Mouse (Mus musculus) spleen, postnatal 36 days (tissue): ENCODE measurements around the gene Ptch2.

Experiments
- DNase-seq, 2 experiments: peaks; one replicate each; pipeline ENCODE4 v3.0.0; 2022; ENCODE audit warnings: low spot score in 2 of 2, mixed read lengths in 1 of 2

Gene Ptch2

GRCm38 (mm10) chr4:117151416-117151815 lies 55.5 kb downstream of the Ptch2 start:
- no peak for DNase-seq

GRCm38 (mm10) chr4:117152714-117153113 lies 56.8 kb downstream of the Ptch2 start:
- DNase-seq = no peak

DNA sequence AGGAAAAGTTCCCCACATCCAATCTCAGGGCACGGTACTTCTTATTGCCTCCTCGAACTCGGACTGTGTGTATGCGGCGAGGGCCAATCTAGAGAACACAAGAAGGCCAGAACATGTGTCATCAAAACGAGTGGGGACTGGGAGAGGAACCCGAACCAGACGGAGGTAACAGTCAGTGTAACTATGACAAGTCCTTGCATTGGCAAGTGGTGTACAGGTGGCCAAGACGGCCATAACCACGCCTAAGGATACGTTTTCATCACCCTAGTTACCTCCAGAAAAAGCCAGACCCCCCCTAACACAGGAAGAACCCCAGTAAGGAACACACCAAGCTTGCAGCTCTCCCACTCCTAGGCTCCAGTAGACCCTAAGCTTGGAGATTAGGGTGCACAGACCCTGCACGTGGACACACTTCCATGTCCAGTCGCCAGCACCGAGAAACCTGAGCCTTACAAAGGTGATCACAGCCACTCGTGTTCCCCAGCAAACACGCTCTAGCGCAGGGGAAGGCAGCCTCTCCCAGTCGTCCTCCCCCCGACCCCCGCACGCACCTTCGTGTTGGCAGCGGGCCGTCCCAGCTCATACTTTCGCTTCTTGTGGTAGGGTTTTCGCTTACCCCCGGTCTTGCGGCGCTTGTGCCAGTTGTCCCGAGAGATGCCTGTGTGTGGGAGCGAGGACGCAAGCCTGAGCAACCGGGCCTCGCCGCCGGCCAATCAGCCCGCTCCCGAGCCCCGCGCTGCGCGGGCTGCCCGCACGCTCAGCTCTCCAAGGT lies 59.3 kb downstream of the Ptch2 start:
- no peak for DNase-seq

GRCm38 (mm10) chr4:117155792-117156355 lies 60.0 kb downstream of the Ptch2 start, which contains the start of gene Rps8:
Gene Rps8 (minus strand): TSS chr4:117156243.
- DNase-seq = peak; percentile 86 to 88

DNA sequence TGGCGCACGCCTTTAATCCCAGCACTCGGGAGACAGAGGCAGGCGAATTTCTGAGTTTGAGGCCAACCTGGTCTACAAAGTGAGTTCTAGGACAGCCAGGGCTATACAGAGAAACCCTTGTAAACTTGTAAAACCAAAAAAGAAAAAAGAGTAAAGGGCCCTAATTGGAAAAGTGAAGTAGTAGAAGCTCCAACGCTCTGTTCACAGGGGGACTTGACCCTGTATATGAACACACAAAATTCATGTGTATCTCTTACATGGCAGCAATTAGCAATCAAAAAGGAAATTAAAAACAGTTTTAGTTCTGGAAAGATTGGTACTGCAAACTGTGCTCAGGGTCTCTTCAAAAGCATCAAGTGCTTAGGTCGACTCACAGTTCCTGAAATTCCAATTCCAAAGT lies 60.5 kb downstream of the Ptch2 start:
- DNase-seq = no peak

- no peak for DNase-seq
Measured at GRCm38 (mm10) chr4:117159666-117160065, 63.8 kb downstream of the Ptch2 start.

DNA sequence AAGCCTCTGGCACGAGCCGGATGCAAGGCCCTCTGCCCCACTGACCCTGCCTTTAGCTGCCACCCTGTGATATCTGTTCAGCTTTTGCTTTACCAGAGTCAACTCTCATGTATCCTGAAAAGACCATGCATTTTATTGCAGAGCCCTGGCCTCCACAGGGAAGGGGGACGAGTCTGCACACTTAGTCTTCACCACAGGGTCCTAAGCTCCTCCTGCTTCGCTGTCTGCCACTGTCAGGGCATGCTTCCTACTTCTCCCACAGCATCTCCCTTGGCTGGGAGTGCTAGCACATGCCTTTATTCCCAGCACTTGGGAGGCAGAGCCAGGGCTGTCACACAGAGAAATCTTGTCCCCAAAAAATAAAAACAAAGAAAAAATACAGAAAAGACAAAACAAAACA lies 65.3 kb downstream of the Ptch2 start:
- no peak for DNase-seq
